Mouse (Mus musculus) myocyte (in vitro differentiated cells): Measurements from ENCODE around the gene Rps2. TPM values are rescaled to one million over a fixed set of nuclear protein-coding genes. Genes with fewer than 3 reads are reported as not detected.

Experiments used
- H3K27me3 ChIP-seq: one replicate; pipeline ENCODE4 v1.6.1; 2011; ENCODE audit not compliant: control insufficient read depth, insufficient read depth, insufficient read length
- H3K36me3 ChIP-seq: one replicate; pipeline ENCODE4 v1.6.1; 2011; ENCODE audit not compliant: control insufficient read depth, insufficient read depth
- H3K4me2 ChIP-seq: one replicate; pipeline ENCODE4 v1.6.1; 2011; ENCODE audit warnings: low read depth, control low read depth
- H3K4me3 ChIP-seq: one replicate; pipeline ENCODE4 v1.5.1; 2011; ENCODE audit warnings: mild to moderate bottlenecking, control low read depth, moderate library complexity
- H3K79me2 ChIP-seq: one replicate; pipeline ENCODE4 v1.6.1; 2011; ENCODE audit not compliant: control insufficient read depth, insufficient read depth
- H3ac ChIP-seq: one replicate; pipeline ENCODE4 v1.6.1; 2011; ENCODE audit not compliant: control insufficient read depth, insufficient read length
- E2F4 ChIP-seq: IDR thresholded peaks from one replicate; pipeline ENCODE4 v1.6.1; 2011; ENCODE audit warnings: mild to moderate bottlenecking, control low read depth, moderate library complexity; ENCODE audit not compliant: insufficient read depth
- MAX ChIP-seq: IDR thresholded peaks from one replicate; pipeline ENCODE4 v1.6.1; 2011; ENCODE audit warnings: low read depth, mild to moderate bottlenecking, control low read depth
- POLR2A ChIP-seq: IDR thresholded peaks from one replicate; pipeline ENCODE4 v1.6.1; 2011; ENCODE audit warnings: low read depth, mild to moderate bottlenecking, control low read depth, moderate library complexity; ENCODE audit not compliant: insufficient read length
- POLR2AphosphoS2 ChIP-seq: IDR thresholded peaks from one replicate; pipeline ENCODE4 v1.6.1; 2011; ENCODE audit warnings: low read depth, control low read depth; ENCODE audit not compliant: insufficient read length
- REST ChIP-seq: IDR thresholded peaks from one replicate; pipeline ENCODE4 v1.6.1; 2011; ENCODE audit warnings: mild to moderate bottlenecking, control low read depth, moderate library complexity; ENCODE audit not compliant: insufficient read depth, insufficient read length
- SRF ChIP-seq: IDR thresholded peaks from one replicate; pipeline ENCODE4 v1.6.1; 2011; ENCODE audit warnings: low read depth; ENCODE audit not compliant: control insufficient read depth, insufficient read length
- TCF12 ChIP-seq: IDR thresholded peaks from one replicate; pipeline ENCODE4 v1.6.1; 2011; ENCODE audit warnings: mild to moderate bottlenecking, control low read depth; ENCODE audit not compliant: poor library complexity, insufficient read depth, severe bottlenecking
- TCF3 ChIP-seq: IDR thresholded peaks from one replicate; pipeline ENCODE4 v1.6.1; 2011; ENCODE audit warnings: low read depth, control low read depth; ENCODE audit not compliant: insufficient read length
- USF1 ChIP-seq: IDR thresholded peaks from one replicate; pipeline ENCODE4 v1.6.1; 2011; ENCODE audit warnings: low read depth, mild to moderate bottlenecking, control low read depth, moderate library complexity
- polyA plus RNA-seq: library from polyadenylated mRNA; unstranded; fragments of >200 nt; fragmentation: generic; extraction: Trizol; gene quantifications from one replicate; pipeline ENCODE4 v1.2.1, GENCODE M21; 2012; ENCODE audit warnings: missing spikeins

Rps2 gene
- polyA plus RNA-seq, 1 experiment, result 178 TPM

DNA sequence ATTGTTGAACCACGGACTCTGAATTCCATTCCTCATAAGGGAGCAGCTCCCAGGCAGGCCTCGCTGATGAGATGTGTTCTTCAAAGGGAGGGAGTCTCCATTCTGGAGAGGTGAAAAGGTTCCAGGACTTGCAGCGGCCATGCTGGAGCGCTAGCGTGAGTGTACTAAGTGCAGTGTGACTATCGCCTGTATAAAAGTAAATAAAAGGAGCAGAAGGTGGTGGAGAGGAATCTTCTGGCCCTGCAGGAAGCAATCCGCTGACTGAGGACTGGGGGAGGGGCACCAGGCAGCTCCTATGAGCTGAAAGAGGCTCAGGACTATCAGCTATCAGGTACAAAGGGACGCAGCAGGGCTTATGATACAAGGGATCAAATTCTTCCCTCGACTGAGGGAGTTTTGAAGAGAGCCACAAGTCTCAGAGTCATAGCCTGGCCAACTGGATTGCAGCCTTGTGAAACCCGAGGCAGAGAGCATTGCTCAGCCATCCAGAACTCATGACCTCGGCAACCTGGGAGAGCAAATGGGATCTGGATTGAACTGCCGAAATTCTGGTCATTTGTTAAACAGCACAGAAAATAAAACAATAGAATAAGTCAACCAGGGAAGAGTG, 48.5 kb downstream of the Rps2 start:
- H3ac ChIP-seq, result no peak overlapping the region
- TF ChIP-seq POLR2AphosphoS2 (no peak), POLR2A (no peak), SRF (no peak), REST (no peak), E2F4 (no peak), USF1 (no peak), TCF12 (no peak), TCF3 (no peak), MAX (no peak)
- no peak overlapping the region for H3K4me3 ChIP-seq
- H3K27me3 ChIP-seq, result peaks cover 56% of the 10 kb centered on the region
- H3K79me2 ChIP-seq, result no peaks in the 10 kb centered on the region
- no peaks in the 10 kb centered on the region for H3K36me3 ChIP-seq
- H3K4me2 ChIP-seq, result no peak overlapping the region

GRCm38 (mm10) chr17:24769146-24769545, 51.2 kb downstream of the Rps2 start:
- no peaks in the 10 kb centered on the region for H3K79me2 ChIP-seq
- no peaks in the 10 kb centered on the region for H3K36me3 ChIP-seq
- H3K27me3 ChIP-seq, result peaks cover 54% of the 10 kb centered on the region
- no peak overlapping the region for H3ac ChIP-seq
- no peak for TF ChIP-seq MAX
- TF ChIP-seq TCF12, result no peak
- H3K4me2 ChIP-seq, result no peak overlapping the region
- H3K4me3 ChIP-seq, result no peak overlapping the region

Other genes starting within 250 kb of the Rps2 start
- gene E4f1, start 247.8 kb upstream of the Rps2 start, polyA plus RNA-seq, result 18.7 TPM
- gene Pgp, start 247.7 kb upstream of the Rps2 start, polyA plus RNA-seq, result 53.7 TPM
- gene Bricd5, start 244.2 kb upstream of the Rps2 start, polyA plus RNA-seq, result 0.53 TPM
- gene Mlst8, start 239.0 kb upstream of the Rps2 start, polyA plus RNA-seq, result 16.5 TPM
- 0.16 TPM for gene Caskin1, start 229.5 kb upstream of the Rps2 start, polyA plus RNA-seq
- gene Traf7, start 190.2 kb upstream of the Rps2 start, polyA plus RNA-seq, result 112 TPM
- gene Rab26, start 183.9 kb upstream of the Rps2 start, polyA plus RNA-seq, result 0.35 TPM
- 47.2 TPM for gene Pkd1, start 168.3 kb upstream of the Rps2 start, polyA plus RNA-seq
- 49.5 TPM for gene Tsc2, start 85.5 kb upstream of the Rps2 start, polyA plus RNA-seq
- gene Nthl1, start 85.4 kb upstream of the Rps2 start, polyA plus RNA-seq, result 20.2 TPM
- gene Slc9a3r2, start 67.8 kb upstream of the Rps2 start, polyA plus RNA-seq, result 19.1 TPM
- not detected for gene Npw, start 59.7 kb upstream of the Rps2 start, polyA plus RNA-seq
- gene Zfp598, start 48.4 kb upstream of the Rps2 start, polyA plus RNA-seq, result 49.7 TPM
- 0.29 TPM for gene Syngr3, start 28.2 kb upstream of the Rps2 start, polyA plus RNA-seq
- 47.7 TPM for gene Gfer, start 22.0 kb upstream of the Rps2 start, polyA plus RNA-seq
- gene Noxo1, start 21.9 kb upstream of the Rps2 start, polyA plus RNA-seq, result 0.54 TPM
- gene Tbl3, start 10.5 kb upstream of the Rps2 start, polyA plus RNA-seq, result 66.6 TPM
- gene Rnf151, start 53 bp upstream of the Rps2 start, polyA plus RNA-seq, result 0.36 TPM
- gene Ndufb10, start 6.4 kb downstream of the Rps2 start, polyA plus RNA-seq, result 547 TPM
- gene Rpl3l, start 9.7 kb downstream of the Rps2 start, polyA plus RNA-seq, result 1.7 TPM
- gene Msrb1, start 18.5 kb downstream of the Rps2 start, polyA plus RNA-seq, result 73.9 TPM
- not detected for gene Hs3st6, start 34.9 kb downstream of the Rps2 start, polyA plus RNA-seq
- gene Meiob, start 86.2 kb downstream of the Rps2 start, polyA plus RNA-seq, result not detected
- 58.3 TPM for gene Hagh, start 122.0 kb downstream of the Rps2 start, polyA plus RNA-seq
- gene Fahd1, start 132.2 kb downstream of the Rps2 start, polyA plus RNA-seq, result 9.5 TPM
- not detected for gene Igfals, start 147.9 kb downstream of the Rps2 start, polyA plus RNA-seq
- gene Nubp2, start 168.2 kb downstream of the Rps2 start, polyA plus RNA-seq, result 38.5 TPM
- gene Spsb3, start 168.5 kb downstream of the Rps2 start, polyA plus RNA-seq, result 46.6 TPM
- gene Eme2, start 177.0 kb downstream of the Rps2 start, polyA plus RNA-seq, result 12.5 TPM
- 142 TPM for gene Mrps34, start 177.0 kb downstream of the Rps2 start, polyA plus RNA-seq
- gene Nme3, start 178.4 kb downstream of the Rps2 start, polyA plus RNA-seq, result 23.7 TPM
- gene Mapk8ip3, start 218.9 kb downstream of the Rps2 start, polyA plus RNA-seq, result 47.6 TPM
- 16.3 TPM for gene Jpt2, start 242.6 kb downstream of the Rps2 start, polyA plus RNA-seq